In the genomic region with DNA sequence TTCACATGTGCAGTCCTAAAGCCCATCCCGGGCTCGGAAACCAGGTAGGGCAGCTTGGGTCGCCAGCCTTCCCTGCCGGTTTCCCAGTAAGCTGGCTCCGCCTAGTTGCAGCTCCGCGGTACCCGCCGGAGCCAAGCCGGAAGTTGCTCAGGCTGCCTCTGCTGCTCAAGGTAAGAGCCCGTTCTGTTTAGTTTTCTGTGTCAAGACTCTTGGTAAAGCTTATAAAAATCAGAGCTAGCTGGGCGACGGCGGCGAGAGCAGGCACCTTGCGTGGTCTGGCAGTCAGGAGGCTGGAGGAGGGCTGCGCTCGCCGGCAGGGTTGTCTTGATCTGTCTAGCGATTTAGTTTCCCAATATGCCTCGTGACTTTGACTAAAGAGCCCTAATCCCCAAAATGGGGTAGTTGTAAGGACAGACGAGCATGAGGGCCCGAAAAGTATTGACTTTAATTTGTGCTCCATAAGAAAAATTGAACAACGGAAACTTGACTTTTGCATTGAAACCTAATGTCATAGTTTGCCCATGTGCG, we compare ENCODE assay signal across 8 mouse cellular contexts. TPM values are rescaled to one million over a fixed set of nuclear protein-coding genes. Genes with fewer than 3 reads are reported as not detected.
DNase-seq lines count a peak whose midpoint lies in the region; ATAC-seq and TF ChIP-seq lines count a peak whose summit lies in the region.

No protein-coding gene starts in this region.

- H3K36me3 ChIP-seq in embryonic facial prominence, embryonic 12.5 days = no peaks in the 10 kb centered on the region
- H3K36me3 ChIP-seq in limb, embryonic 14.5 days (ENCODE audit: control insufficient read depth, insufficient read depth, low read length) = no peaks in the 10 kb centered on the region
- no peaks in the 10 kb centered on the region for H3K36me3 ChIP-seq in midbrain, embryonic 15.5 days (replicated peaks)

- peak overlapping the region; percentile 37 for H3K9ac ChIP-seq in embryonic facial prominence, embryonic 12.5 days
- peak overlapping the region; percentile 58 for H3K9ac ChIP-seq in limb, embryonic 14.5 days (ENCODE audit: low read depth, low read length, severe bottlenecking)
- H3K9ac ChIP-seq in midbrain, embryonic 15.5 days = peak overlapping the region; percentile 53

- 4% methylated on average over 25 of the region's 25 CpGs for WGBS in embryonic facial prominence, embryonic 12.5 days
- under 1% methylated on average over 25 of the region's 25 CpGs for WGBS in limb, embryonic 14.5 days
- 3% methylated on average over 25 of the region's 25 CpGs for WGBS in midbrain, embryonic 15.5 days

- H3K4me2 ChIP-seq in embryonic facial prominence, embryonic 12.5 days (replicated peaks) = peak overlapping the region; percentile 78
- peak overlapping the region; percentile 83 for H3K4me2 ChIP-seq in limb, embryonic 14.5 days (replicated peaks; ENCODE audit: low read depth, low read length, severe bottlenecking)
- H3K4me2 ChIP-seq in midbrain, embryonic 15.5 days = peak overlapping the region; percentile 77

- H3K27me3 ChIP-seq in embryonic facial prominence, embryonic 12.5 days = no peaks in the 10 kb centered on the region
- H3K27me3 ChIP-seq in limb, embryonic 14.5 days (ENCODE audit: control insufficient read depth, insufficient read depth, low read length) = no peaks in the 10 kb centered on the region
- H3K27me3 ChIP-seq in midbrain, embryonic 15.5 days (replicated peaks) = no peaks in the 10 kb centered on the region

- ATAC-seq in embryonic facial prominence, embryonic 12.5 days (ENCODE audit: insufficient number of reproducible peaks, insufficient read depth, low FRiP score, low TSS enrichment) = peak; percentile 82
- ATAC-seq in limb, embryonic 14.5 days (ENCODE audit: low FRiP score, low read depth) = peak; percentile 58; the same call in 1 of the 2 replicates
- ATAC-seq in midbrain, embryonic 15.5 days (replicated peaks) = peak; percentile 91

- TF ChIP-seq POLR2A in limb, embryonic 14.5 days (IDR thresholded peaks at IDR 0.05; ENCODE audit: borderline replicate concordance, extremely low read depth, insufficient read depth, insufficient read length) = 0 out of 2 replicates have a peak, but pooled peaks have one; percentile 41

- H3K9me3 ChIP-seq in embryonic facial prominence, embryonic 12.5 days = no peaks in the 10 kb centered on the region
- no peaks in the 10 kb centered on the region for H3K9me3 ChIP-seq in limb, embryonic 14.5 days (ENCODE audit: control insufficient read depth, low read length)
- no peaks in the 10 kb centered on the region for H3K9me3 ChIP-seq in midbrain, embryonic 15.5 days

- H3K4me1 ChIP-seq in embryonic facial prominence, embryonic 12.5 days = no peaks in the 10 kb centered on the region
- no peaks in the 10 kb centered on the region for H3K4me1 ChIP-seq in limb, embryonic 14.5 days (ENCODE audit: control insufficient read depth, insufficient read depth, low read length)
- H3K4me1 ChIP-seq in midbrain, embryonic 15.5 days = peaks cover 4% of the 10 kb centered on the region

- DNase-seq in 3T3-L1 (ENCODE audit: low read depth, low spot score) = peak; percentile 60
- DNase-seq in adrenal gland, postnatal 10 days = peak; percentile 78
- peak; percentile 50 for DNase-seq in heart, adult 9 months (ENCODE audit: low spot score in 2 of 2)
- DNase-seq in kidney, adult 8-10 months = peak; percentile 75 to 82
- peak; percentile 50 for DNase-seq in limb, embryonic 14.5 days (ENCODE audit: low spot score)
- DNase-seq in spleen, adult 12 weeks (ENCODE audit: low spot score) = peak; percentile 51

- H3K4me3 ChIP-seq in embryonic facial prominence, embryonic 12.5 days = peak overlapping the region; percentile 49
- peak overlapping the region; percentile 50 for H3K4me3 ChIP-seq in limb, embryonic 14.5 days (replicated peaks; ENCODE audit: low read length)
- H3K4me3 ChIP-seq in midbrain, embryonic 15.5 days = peak overlapping the region; percentile 49

- H3K27ac ChIP-seq in embryonic facial prominence, embryonic 12.5 days = 0 out of 2 replicates have a peak overlapping the region, but pooled peaks have one; percentile 42
- H3K27ac ChIP-seq in limb, embryonic 14.5 days (replicated peaks; ENCODE audit: low read depth, low read length) = peak overlapping the region; percentile 26; the same call in 1 of the 2 replicates
- H3K27ac ChIP-seq in midbrain, embryonic 15.5 days = peak overlapping the region; percentile 67

RNA-seq across cellular contexts. Expression of a gene that starts 2.3 kb away (rescaled TPM):
- total RNA-seq in adrenal gland, postnatal 10 days (2021) = 10 to 100 TPM; 13.9 to 17.4 TPM
- polyA plus RNA-seq in embryonic facial prominence, embryonic 12.5 days (2016; fragmentation: Nextera tagmentation; extraction: Ambion mirVana) = 11.1 and 11.7 TPM in 2 replicates
- polyA plus RNA-seq in limb, embryonic 14.5 days (2012; rRNA removed) = 6.4 and 8.2 TPM in 2 replicates
- 12.4 and 13.2 TPM in 2 replicates for polyA plus RNA-seq in limb, embryonic 14.5 days (2014; fragmentation: Nextera tagmentation; extraction: Ambion mirVana)
- 6.5 and 6.8 TPM in 2 replicates for polyA plus RNA-seq in midbrain, embryonic 15.5 days (2015; fragmentation: Nextera tagmentation; extraction: Ambion mirVana)

RNA-seq across cellular contexts. Expression of a gene that starts 53.6 kb away (rescaled TPM):
- total RNA-seq in adrenal gland, postnatal 10 days (2021) = 10 to 100 TPM; 43.5 to 66.5 TPM
- 17.2 and 19.3 TPM in 2 replicates for polyA plus RNA-seq in embryonic facial prominence, embryonic 12.5 days (2016; fragmentation: Nextera tagmentation; extraction: Ambion mirVana)
- 16.0 and 18.0 TPM in 2 replicates for polyA plus RNA-seq in limb, embryonic 14.5 days (2012; rRNA removed)
- 25.1 and 26.9 TPM in 2 replicates for polyA plus RNA-seq in limb, embryonic 14.5 days (2014; fragmentation: Nextera tagmentation; extraction: Ambion mirVana)
- polyA plus RNA-seq in midbrain, embryonic 15.5 days (2015; fragmentation: Nextera tagmentation; extraction: Ambion mirVana) = 15.8 and 17.6 TPM in 2 replicates

Comparison
In these comparisons a context has a peak if more than half of its experiments do, and no peak if none do; other contexts are left out.
1. Peak in every context shown above with its lines: DNase-seq, ATAC-seq, H3K4me3 ChIP-seq and H3K27ac ChIP-seq.